Mouse (Mus musculus): ENCODE measurements at regions not wholly inside any gene's neighbourhood (a gene's known extent, or its start where the extent isn't known, plus 50 kb on each side); places are given as distances from the start of the nearest gene placed in this dataset.

DNA sequence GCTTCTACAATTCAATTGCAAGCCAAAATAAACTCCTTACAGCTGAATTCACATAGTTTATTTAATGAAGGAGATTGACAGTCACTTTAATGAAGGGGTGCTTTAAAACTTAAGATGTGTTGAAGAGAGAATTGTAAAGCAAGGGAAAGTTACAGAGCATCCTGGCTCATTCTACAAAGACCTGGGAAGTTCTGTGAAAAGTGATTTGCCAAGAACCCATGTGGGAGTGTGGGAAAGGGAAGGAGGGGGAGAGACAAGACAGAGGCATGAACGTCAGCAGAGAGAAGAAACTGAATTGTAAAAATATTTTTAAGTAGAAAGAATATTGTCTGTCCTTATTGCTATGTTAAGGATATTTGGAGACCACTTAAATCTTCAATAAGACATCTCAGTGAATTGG is 435.8 kb downstream of the Phf3 start:
- no peak for TF ChIP-seq POU5F1 (IDR thresholded peaks at IDR 0.05; ENCODE audit: borderline replicate concordance, low read length)
- no peak for TF ChIP-seq CTCF (conservative IDR thresholded peaks at IDR 0.05; ENCODE audit: low read length)
- TF ChIP-seq NANOG (IDR thresholded peaks at IDR 0.05; ENCODE audit: borderline replicate concordance, low read length) = no peak

Measured in E14TG2a.4 (cell line).